In genomic region chr15:79243234-79244042, GRCm38 (mm10) we compare ENCODE assay signal across 8 mouse cellular contexts. TPM values are rescaled to one million over a fixed set of nuclear protein-coding genes. Genes with fewer than 3 reads are reported as not detected.
A peak's percentile ranks its signal among the peaks of the same experiment; 100 is the strongest.
DNase-seq lines count a peak whose midpoint lies in the region; ATAC-seq lines count a peak whose summit lies in the region.

No protein-coding gene starts in this region.

- peak; percentile 90 for ATAC-seq in embryonic facial prominence, embryonic 13.5 days (ENCODE audit: insufficient number of reproducible peaks, insufficient read depth, low FRiP score, low TSS enrichment, low read depth)
- ATAC-seq in limb, embryonic 12.5 days (ENCODE audit: insufficient number of reproducible peaks, insufficient read depth, low FRiP score, low TSS enrichment, low read depth) = peak; percentile 96
- peak; percentile 92 for ATAC-seq in midbrain, embryonic 14.5 days (ENCODE audit: low FRiP score, low TSS enrichment)

- H3K27me3 ChIP-seq in embryonic facial prominence, embryonic 13.5 days = no peaks in the 10 kb centered on the region
- no peaks in the 10 kb centered on the region for H3K27me3 ChIP-seq in limb, embryonic 12.5 days
- H3K27me3 ChIP-seq in midbrain, embryonic 14.5 days (ENCODE audit: control insufficient read depth, insufficient read depth, low read length) = no peaks in the 10 kb centered on the region

- no peak overlapping the region for H3K4me3 ChIP-seq in embryonic facial prominence, embryonic 13.5 days
- no peak overlapping the region for H3K4me3 ChIP-seq in limb, embryonic 12.5 days (replicated peaks)
- no peak overlapping the region for H3K4me3 ChIP-seq in midbrain, embryonic 14.5 days (replicated peaks; ENCODE audit: low read depth, low read length)

- H3K4me1 ChIP-seq in embryonic facial prominence, embryonic 13.5 days = peaks cover 6% of the 10 kb centered on the region
- H3K4me1 ChIP-seq in limb, embryonic 12.5 days (replicated peaks) = peaks cover 5% of the 10 kb centered on the region; the same call in 1 of the 2 replicates
- 0 out of 2 replicates have a peak, but pooled peaks cover 3% of the 10 kb centered on the region for H3K4me1 ChIP-seq in midbrain, embryonic 14.5 days (ENCODE audit: control insufficient read depth, insufficient read depth, low read length)

- no peaks in the 10 kb centered on the region for H3K9me3 ChIP-seq in embryonic facial prominence, embryonic 13.5 days
- H3K9me3 ChIP-seq in limb, embryonic 12.5 days = no peaks in the 10 kb centered on the region
- no peaks in the 10 kb centered on the region for H3K9me3 ChIP-seq in midbrain, embryonic 14.5 days (ENCODE audit: control insufficient read depth, low read length)

- 0 out of 2 replicates have a peak overlapping the region, but pooled peaks have one; percentile 33 for H3K27ac ChIP-seq in embryonic facial prominence, embryonic 13.5 days
- peak overlapping the region; percentile 41; the same call in 1 of the 2 replicates for H3K27ac ChIP-seq in limb, embryonic 12.5 days
- no peak overlapping the region for H3K27ac ChIP-seq in midbrain, embryonic 14.5 days (replicated peaks; ENCODE audit: low read depth, low read length)

- peaks cover 83% of the 10 kb centered on the region for H3K36me3 ChIP-seq in embryonic facial prominence, embryonic 13.5 days
- peaks cover 81% of the 10 kb centered on the region for H3K36me3 ChIP-seq in limb, embryonic 12.5 days
- peaks cover 83% of the 10 kb centered on the region for H3K36me3 ChIP-seq in midbrain, embryonic 14.5 days (ENCODE audit: control insufficient read depth, insufficient read depth, low read length)

- 20% methylated on average over 10 of the region's 10 CpGs for WGBS in embryonic facial prominence, embryonic 13.5 days
- 13% methylated on average over 10 of the region's 10 CpGs for WGBS in limb, embryonic 12.5 days
- 22% methylated on average over 10 of the region's 10 CpGs for whole genome bisulfite sequencing in midbrain, embryonic 14.5 days

- no peak overlapping the region for H3K4me2 ChIP-seq in embryonic facial prominence, embryonic 13.5 days
- H3K4me2 ChIP-seq in limb, embryonic 12.5 days = peak overlapping the region; percentile 11; the same call in 1 of the 2 replicates
- no peak overlapping the region for H3K4me2 ChIP-seq in midbrain, embryonic 14.5 days (ENCODE audit: low read length)

- H3K9ac ChIP-seq in embryonic facial prominence, embryonic 13.5 days = peak overlapping the region; percentile 32; the same call in 1 of the 2 replicates
- H3K9ac ChIP-seq in limb, embryonic 12.5 days (replicated peaks) = no peak overlapping the region
- no peak overlapping the region; the same call in 1 of the 2 replicates for H3K9ac ChIP-seq in midbrain, embryonic 14.5 days (replicated peaks; ENCODE audit: low read length)

- DNase-seq in 3T3-L1 (ENCODE audit: low read depth, low spot score) = peak; percentile 97
- DNase-seq in adrenal gland, postnatal 36 days = peak; percentile 95
- peak; percentile 96 for DNase-seq in heart, adult 8-10 months (ENCODE audit: low spot score)
- DNase-seq in kidney, adult 8-10 months = peak; percentile 94 to 96
- DNase-seq in midbrain, embryonic 14.5 days = peak; percentile 96
- peak; percentile 81 for DNase-seq in spleen, adult 12 weeks (ENCODE audit: low spot score)

RNA-seq across cellular contexts. Expression of gene Slc16a8, which starts 11.1 kb away (rescaled TPM):
- total RNA-seq in adrenal gland, postnatal 36 days (2021) = not detected
- 0.46 TPM in 1 of 2 replicates, not detected in the other for polyA plus RNA-seq in embryonic facial prominence, embryonic 13.5 days (2015; fragmentation: Nextera tagmentation; extraction: Ambion mirVana)
- under 1 TPM; 0.46 to 0.78 (median 0.59) TPM for total RNA-seq in heart, adult 8-10 months (2022)
- polyA plus RNA-seq in limb, embryonic 12.5 days (2016; fragmentation: Nextera tagmentation; extraction: Ambion mirVana) = 0.30 and 0.42 TPM in 2 replicates
- 0.28 and 0.34 TPM in 2 replicates for polyA plus RNA-seq in midbrain, embryonic 14.5 days (2014; fragmentation: Nextera tagmentation; extraction: Ambion mirVana)

RNA-seq across cellular contexts. Expression of gene Gm49486, which starts 14.2 kb away (rescaled TPM):
- total RNA-seq in adrenal gland, postnatal 36 days (2021) = under 1 TPM in 1 of 2 experiments, not detected in 1; 0.13 TPM
- 1.6 TPM in 2 replicates for polyA plus RNA-seq in embryonic facial prominence, embryonic 13.5 days (2015; fragmentation: Nextera tagmentation; extraction: Ambion mirVana)
- total RNA-seq in heart, adult 8-10 months (2022) = 1 to 10 TPM in 3 of 4 experiments, under 1 TPM in 1; 0.63 to 1.5 (median 1.1) TPM
- polyA plus RNA-seq in limb, embryonic 12.5 days (2016; fragmentation: Nextera tagmentation; extraction: Ambion mirVana) = 0.68 and 0.76 TPM in 2 replicates
- 1.6 TPM in 2 replicates for polyA plus RNA-seq in midbrain, embryonic 14.5 days (2014; fragmentation: Nextera tagmentation; extraction: Ambion mirVana)

RNA-seq across cellular contexts. Expression of gene Pick1, which starts 14.5 kb away (rescaled TPM):
- total RNA-seq in adrenal gland, postnatal 36 days (2021) = 10 to 100 TPM; 17.7 to 18.1 TPM
- polyA plus RNA-seq in embryonic facial prominence, embryonic 13.5 days (2015; fragmentation: Nextera tagmentation; extraction: Ambion mirVana) = 53.3 and 56.6 TPM in 2 replicates
- 10 to 100 TPM; 23.5 to 29.8 (median 27.3) TPM for total RNA-seq in heart, adult 8-10 months (2022)
- polyA plus RNA-seq in limb, embryonic 12.5 days (2016; fragmentation: Nextera tagmentation; extraction: Ambion mirVana) = 53.7 and 55.5 TPM in 2 replicates
- 47.7 and 74.3 TPM in 2 replicates for polyA plus RNA-seq in midbrain, embryonic 14.5 days (2014; fragmentation: Nextera tagmentation; extraction: Ambion mirVana)

RNA-seq across cellular contexts. Expression of gene Baiap2l2, which starts 41.9 kb away (rescaled TPM):
- total RNA-seq in adrenal gland, postnatal 36 days (2021) = not detected
- polyA plus RNA-seq in embryonic facial prominence, embryonic 13.5 days (2015; fragmentation: Nextera tagmentation; extraction: Ambion mirVana) = 18.0 and 23.4 TPM in 2 replicates
- total RNA-seq in heart, adult 8-10 months (2022) = 1 to 10 TPM in 1 of 4 experiments, under 1 TPM in 1, not detected in 2; 0.54 to 1.3 TPM
- 8.6 and 10.0 TPM in 2 replicates for polyA plus RNA-seq in limb, embryonic 12.5 days (2016; fragmentation: Nextera tagmentation; extraction: Ambion mirVana)
- polyA plus RNA-seq in midbrain, embryonic 14.5 days (2014; fragmentation: Nextera tagmentation; extraction: Ambion mirVana) = 1.9 and 2.0 TPM in 2 replicates
